Comparison of ENCODE assay signal across 9 mouse cellular contexts in genomic region chr1:156861475-156862043, GRCm38 (mm10). TPM values are rescaled to one million over a fixed set of nuclear protein-coding genes. Genes with fewer than 3 reads are reported as not detected.
DNase-seq lines count a peak whose midpoint lies in the region; ATAC-seq and TF ChIP-seq lines count a peak whose summit lies in the region.
"Had no signal": no experiment of that assay in that cellular context is flagged by ENCODE, and none has a peak within 500 bp of the region (broad histone marks: within the 10 kb centered on the region; RNA-seq: fewer than 3 reads in every experiment).

No protein-coding gene starts in this region.

- H3K9ac ChIP-seq in midbrain, embryonic 16.5 days (ENCODE audit: low read depth, low read length): no peak overlapping the region
- H3K9ac ChIP-seq: limb, embryonic 15.5 days had no signal

- intact Hi-C loops in left cerebral cortex, adult 2 months (cut with DNase I): no loop called here

- ATAC-seq in G1E (ENCODE audit: extremely low read depth, insufficient number of reproducible peaks, low FRiP score, poor library complexity, severe bottlenecking): peak; percentile 84
- no peak for ATAC-seq in midbrain, embryonic 16.5 days

- no peak for DNase-seq in left cerebral cortex, adult 2 months (ENCODE audit: extremely low spot score in 1 of 2, low spot score in 2 of 2)
- no peak for DNase-seq in left cerebral cortex, adult 9 months (ENCODE audit: low spot score in 2 of 2)
- DNase-seq in G1E (ENCODE audit: low spot score): no peak
- DNase-seq in cerebellum, adult 9-10 months: no peak
- DNase-seq: gastrocnemius, postnatal 10 days had no signal

- no peaks in the 10 kb centered on the region for H3K27me3 ChIP-seq in G1E (ENCODE audit: insufficient read depth, low read length)
- no peaks in the 10 kb centered on the region for H3K27me3 ChIP-seq in megakaryocyte, embryonic 14.5 days (replicated peaks)
- no peaks in the 10 kb centered on the region for H3K27me3 ChIP-seq in midbrain, embryonic 16.5 days (ENCODE audit: control insufficient read depth, insufficient read depth, low read depth, low read length)
- H3K27me3 ChIP-seq: limb, embryonic 15.5 days had no signal

- H3K4me3 ChIP-seq in left cerebral cortex, adult 2 months: no peak overlapping the region
- H3K4me3 ChIP-seq in G1E (ENCODE audit: low read depth, low read length): no peak overlapping the region; the same call in 1 of the 2 replicates
- H3K4me3 ChIP-seq in embryonic fibroblast, embryonic 13.5 days (ENCODE audit: insufficient read depth, low read length): no peak overlapping the region
- peak overlapping the region; percentile 59 for H3K4me3 ChIP-seq in megakaryocyte, embryonic 14.5 days (replicated peaks)
- no peak overlapping the region for H3K4me3 ChIP-seq in midbrain, embryonic 16.5 days (ENCODE audit: low read depth, low read length)
- H3K4me3 ChIP-seq: limb, embryonic 15.5 days had no signal

- no peak overlapping the region for H3K4me2 ChIP-seq in midbrain, embryonic 16.5 days (ENCODE audit: low read length)
- H3K4me2 ChIP-seq: limb, embryonic 15.5 days had no signal

- no peak overlapping the region for H3K27ac ChIP-seq in left cerebral cortex, adult 2 months
- no peak overlapping the region for H3K27ac ChIP-seq in embryonic fibroblast, embryonic 13.5 days (ENCODE audit: insufficient read depth, low read length)
- H3K27ac ChIP-seq in midbrain, embryonic 16.5 days (ENCODE audit: low read length): no peak overlapping the region
- H3K27ac ChIP-seq: limb, embryonic 15.5 days had no signal

- TF ChIP-seq CTCF in left cerebral cortex, adult 2 months (IDR thresholded peaks at IDR 0.05): peak; percentile 27
- 0 out of 2 replicates have a peak, but pooled peaks have one; percentile 15 for TF ChIP-seq CTCF in G1E (IDR thresholded peaks at IDR 0.05; ENCODE audit: low read depth, low read length)
- peak; percentile 39; the same call in 1 of the 2 replicates for TF ChIP-seq CTCF in embryonic fibroblast, embryonic 13.5 days (IDR thresholded peaks at IDR 0.05; ENCODE audit: borderline replicate concordance, insufficient read depth, low read length)

- no peaks in the 10 kb centered on the region for H3K9me3 ChIP-seq in G1E (replicated peaks)
- H3K9me3 ChIP-seq in megakaryocyte, embryonic 14.5 days: no peaks in the 10 kb centered on the region
- no peaks in the 10 kb centered on the region for H3K9me3 ChIP-seq in midbrain, embryonic 16.5 days (replicated peaks; ENCODE audit: control insufficient read depth, low read length, poor library complexity, severe bottlenecking)
- H3K9me3 ChIP-seq: limb, embryonic 15.5 days had no signal

- WGBS in midbrain, embryonic 16.5 days: 51% methylated on average over 4 of the region's 4 CpGs

- no peak for TF ChIP-seq POLR2A in embryonic fibroblast, embryonic 13.5 days (IDR thresholded peaks at IDR 0.05; ENCODE audit: low read depth, low read length)

- H3K4me1 ChIP-seq in G1E (ENCODE audit: insufficient read depth, low read depth, low read length): peaks cover 33% of the 10 kb centered on the region
- no peaks in the 10 kb centered on the region for H3K4me1 ChIP-seq in embryonic fibroblast, embryonic 13.5 days (ENCODE audit: control insufficient read depth, insufficient read depth, low read length)
- H3K4me1 ChIP-seq in megakaryocyte, embryonic 14.5 days: peaks cover 48% of the 10 kb centered on the region
- H3K4me1 ChIP-seq in midbrain, embryonic 16.5 days (ENCODE audit: control insufficient read depth, insufficient read depth, low read length): peaks cover 8% of the 10 kb centered on the region; the same call in 1 of the 2 replicates

- no peaks in the 10 kb centered on the region for H3K36me3 ChIP-seq in G1E (replicated peaks)
- H3K36me3 ChIP-seq in megakaryocyte, embryonic 14.5 days (replicated peaks; ENCODE audit: low read length): peaks cover 76% of the 10 kb centered on the region
- no peaks in the 10 kb centered on the region for H3K36me3 ChIP-seq in midbrain, embryonic 16.5 days (ENCODE audit: control insufficient read depth, insufficient read depth, low read length)

RNA-seq across cellular contexts. Expression of gene Angptl1, which starts 23.2 kb away (rescaled TPM):
- under 1 TPM; 0.42 to 0.68 TPM for total RNA-seq in left cerebral cortex, adult 2 months (2021)
- total RNA-seq in G1E (2014; fragmentation: Nextera tagmentation) (not detected in 2 replicates), G1E (2017) (0.12 and 0.22 TPM in 2 replicates)
- polyA plus RNA-seq in G1E (2012): not detected in 2 replicates
- 1.1 and 11.9 TPM in 2 replicates for polyA plus RNA-seq in embryonic fibroblast, embryonic 13.5 days (2011; ENCODE audit: insufficient read length, low read depth, missing spikeins)
- polyA plus RNA-seq in megakaryocyte, embryonic 14.5 days (2012; ENCODE audit: insufficient read depth, low replicate concordance): not detected in 2 replicates
- 0.44 and 0.86 TPM in 2 replicates for polyA plus RNA-seq in midbrain, embryonic 16.5 days (2015; fragmentation: Nextera tagmentation; extraction: Ambion mirVana)
